9 mouse cellular contexts compared by ENCODE assay signal in genomic region chr13:94873111-94874038, GRCm38 (mm10). TPM values are rescaled to one million over a fixed set of nuclear protein-coding genes. Genes with fewer than 3 reads are reported as not detected.
DNase-seq lines count a peak whose midpoint lies in the region; ATAC-seq and TF ChIP-seq lines count a peak whose summit lies in the region.
"Had no signal": no experiment of that assay in that cellular context is flagged by ENCODE, and none has a peak within 500 bp of the region (broad histone marks: within the 10 kb centered on the region; RNA-seq: fewer than 3 reads in every experiment).

No protein-coding gene starts in this region.

- H3K36me3 ChIP-seq in liver, embryonic 11.5 days (ENCODE audit: control insufficient read depth, insufficient read depth, low read length): no peaks in the 10 kb centered on the region
- H3K36me3 ChIP-seq in liver, postnatal 0 days (replicated peaks; ENCODE audit: insufficient read depth, low read length): no peaks in the 10 kb centered on the region
- H3K36me3 ChIP-seq in embryonic facial prominence, embryonic 11.5 days (replicated peaks; ENCODE audit: control insufficient read depth, insufficient read depth, low read depth, low read length): no peaks in the 10 kb centered on the region
- H3K36me3 ChIP-seq in hindbrain, embryonic 11.5 days (ENCODE audit: control insufficient read depth, insufficient read depth, low read length): no peaks in the 10 kb centered on the region
- H3K36me3 ChIP-seq in neural tube, embryonic 11.5 days (ENCODE audit: control insufficient read depth, insufficient read depth, low read length): no peaks in the 10 kb centered on the region

- no peak overlapping the region for H3K9ac ChIP-seq in liver, embryonic 11.5 days (ENCODE audit: low read depth, low read length)
- no peak overlapping the region for H3K9ac ChIP-seq in liver, postnatal 0 days (replicated peaks)
- no peak overlapping the region for H3K9ac ChIP-seq in embryonic facial prominence, embryonic 11.5 days (replicated peaks; ENCODE audit: low read length)
- H3K9ac ChIP-seq in hindbrain, embryonic 11.5 days (ENCODE audit: low read depth, low read length): no peak overlapping the region
- peak overlapping the region; percentile 29; the same call in 1 of the 2 replicates for H3K9ac ChIP-seq in neural tube, embryonic 11.5 days (ENCODE audit: low read length)

- no peak overlapping the region for H3K4me2 ChIP-seq in liver, embryonic 11.5 days
- H3K4me2 ChIP-seq in liver, postnatal 0 days (ENCODE audit: low read depth, low read length): no peak overlapping the region
- no peak overlapping the region for H3K4me2 ChIP-seq in embryonic facial prominence, embryonic 11.5 days (ENCODE audit: low read depth, low read length)
- H3K4me2 ChIP-seq in hindbrain, embryonic 11.5 days (replicated peaks; ENCODE audit: low read depth, low read length): 0 out of 2 replicates have a peak overlapping the region, but pooled peaks have one; percentile 12
- peak overlapping the region; percentile 34 for H3K4me2 ChIP-seq in neural tube, embryonic 11.5 days (ENCODE audit: low read depth)

- ATAC-seq in liver, embryonic 11.5 days (replicated peaks; ENCODE audit: low FRiP score): no peak
- no peak for ATAC-seq in liver, postnatal 0 days
- ATAC-seq in embryonic facial prominence, embryonic 11.5 days (replicated peaks; ENCODE audit: insufficient number of reproducible peaks, low FRiP score, low TSS enrichment, low read depth): 0 out of 2 replicates have a peak, but pooled peaks have one; percentile 42
- ATAC-seq in hindbrain, embryonic 11.5 days (ENCODE audit: low FRiP score): peak; percentile 28; the same call in 1 of the 2 replicates
- ATAC-seq in neural tube, embryonic 11.5 days (ENCODE audit: insufficient read depth, low FRiP score, low TSS enrichment): no peak
- no peak for ATAC-seq in megakaryocyte-erythroid progenitor cell, adult 5-6 weeks (replicated peaks; ENCODE audit: low FRiP score, low TSS enrichment, poor library complexity, severe bottlenecking)

- 0 out of 2 replicates have a peak, but pooled peaks cover 5% of the 10 kb centered on the region for H3K4me1 ChIP-seq in liver, embryonic 11.5 days (replicated peaks; ENCODE audit: control insufficient read depth, insufficient read depth, low read length)
- peaks cover 2% of the 10 kb centered on the region; the same call in 1 of the 2 replicates for H3K4me1 ChIP-seq in liver, postnatal 0 days (ENCODE audit: insufficient read depth)
- H3K4me1 ChIP-seq in embryonic facial prominence, embryonic 11.5 days (ENCODE audit: control insufficient read depth, insufficient read depth, low read length): peaks cover 3% of the 10 kb centered on the region
- H3K4me1 ChIP-seq in hindbrain, embryonic 11.5 days (replicated peaks; ENCODE audit: control insufficient read depth, insufficient read depth, low read length): peaks cover 11% of the 10 kb centered on the region
- peaks cover 3% of the 10 kb centered on the region; the same call in 1 of the 2 replicates for H3K4me1 ChIP-seq in neural tube, embryonic 11.5 days (ENCODE audit: control insufficient read depth, insufficient read depth, low read length)

- H3K27me3 ChIP-seq in liver, embryonic 11.5 days (replicated peaks; ENCODE audit: control insufficient read depth, insufficient read depth, low read length): peaks cover 100% of the 10 kb centered on the region
- peaks cover 98% of the 10 kb centered on the region for H3K27me3 ChIP-seq in liver, postnatal 0 days (ENCODE audit: insufficient read depth, low read length)
- peaks cover 73% of the 10 kb centered on the region for H3K27me3 ChIP-seq in embryonic facial prominence, embryonic 11.5 days (ENCODE audit: control insufficient read depth, insufficient read depth, low read length)
- peaks cover 79% of the 10 kb centered on the region for H3K27me3 ChIP-seq in hindbrain, embryonic 11.5 days (ENCODE audit: control insufficient read depth, insufficient read depth, low read length)
- peaks cover 95% of the 10 kb centered on the region for H3K27me3 ChIP-seq in neural tube, embryonic 11.5 days (ENCODE audit: control insufficient read depth, insufficient read depth, low read length)

- H3K4me3 ChIP-seq in liver, embryonic 11.5 days (ENCODE audit: low read depth, low read length): no peak overlapping the region
- H3K4me3 ChIP-seq in liver, postnatal 0 days (ENCODE audit: low read depth, low read length): no peak overlapping the region
- no peak overlapping the region for H3K4me3 ChIP-seq in embryonic facial prominence, embryonic 11.5 days (ENCODE audit: low read depth, low read length)
- H3K4me3 ChIP-seq in hindbrain, embryonic 11.5 days (ENCODE audit: low read depth, low read length): peak overlapping the region; percentile 12; the same call in 1 of the 2 replicates
- peak overlapping the region; percentile 14; the same call in 1 of the 2 replicates for H3K4me3 ChIP-seq in neural tube, embryonic 11.5 days (ENCODE audit: low read depth, low read length)

- H3K9me3 ChIP-seq in liver, embryonic 11.5 days (ENCODE audit: control insufficient read depth, low read length): no peaks in the 10 kb centered on the region
- H3K9me3 ChIP-seq in liver, postnatal 0 days (ENCODE audit: low read length): no peaks in the 10 kb centered on the region
- H3K9me3 ChIP-seq in embryonic facial prominence, embryonic 11.5 days (replicated peaks; ENCODE audit: control insufficient read depth, low read length): no peaks in the 10 kb centered on the region
- H3K9me3 ChIP-seq in hindbrain, embryonic 11.5 days (ENCODE audit: control insufficient read depth, low read length): no peaks in the 10 kb centered on the region
- no peaks in the 10 kb centered on the region for H3K9me3 ChIP-seq in neural tube, embryonic 11.5 days (ENCODE audit: control insufficient read depth, low read length)

- 1% methylated on average over 54 of the region's 54 CpGs for WGBS in liver, embryonic 11.5 days
- 2% methylated on average over 54 of the region's 54 CpGs for WGBS in liver, postnatal 0 days (ENCODE audit: insufficient replicate concordance)
- under 1% methylated on average over 54 of the region's 54 CpGs for WGBS in embryonic facial prominence, embryonic 11.5 days
- under 1% methylated on average over 53 of the region's 54 CpGs for WGBS in hindbrain, embryonic 11.5 days
- 0% methylated on average over 49 of the region's 54 CpGs for WGBS in neural tube, embryonic 11.5 days

- DNase-seq in liver, embryonic 11.5 days (ENCODE audit: low spot score): peak; percentile 47
- DNase-seq in liver, postnatal 0 days: no peak
- DNase-seq in embryonic facial prominence, embryonic 11.5 days (ENCODE audit: low spot score): peak; percentile 39
- DNase-seq in hindbrain, embryonic 11.5 days (ENCODE audit: low spot score): peak; percentile 69
- peak; percentile 65 for DNase-seq in neural tube, embryonic 11.5 days (ENCODE audit: low spot score)
- no peak for DNase-seq in thymus, postnatal 25 days

- no peak for TF ChIP-seq CTCF in liver, postnatal 0 days (IDR thresholded peaks at IDR 0.05; ENCODE audit: low read depth)

- TF ChIP-seq EP300 in liver, postnatal 0 days (IDR thresholded peaks at IDR 0.05; ENCODE audit: low read depth): no peak

- no peak overlapping the region for H3K27ac ChIP-seq in liver, embryonic 11.5 days (ENCODE audit: low read depth, low read length)
- H3K27ac ChIP-seq in liver, postnatal 0 days (ENCODE audit: low read depth): no peak overlapping the region
- H3K27ac ChIP-seq in embryonic facial prominence, embryonic 11.5 days (replicated peaks; ENCODE audit: low read depth, low read length): no peak overlapping the region
- H3K27ac ChIP-seq in hindbrain, embryonic 11.5 days (ENCODE audit: low read depth, low read length): peak overlapping the region; percentile 75
- peak overlapping the region; percentile 14; the same call in 1 of the 2 replicates for H3K27ac ChIP-seq in neural tube, embryonic 11.5 days (ENCODE audit: low read depth, low read length)

RNA-seq across cellular contexts. Expression of gene Otp, which starts 2.0 kb away (rescaled TPM):
- polyA plus RNA-seq in liver, embryonic 11.5 days (2014; fragmentation: Nextera tagmentation; extraction: Ambion mirVana): not detected in 2 replicates
- polyA plus RNA-seq in liver, postnatal 0 days (2015; fragmentation: Nextera tagmentation; extraction: Ambion mirVana): not detected in 2 replicates
- polyA plus RNA-seq in embryonic facial prominence, embryonic 11.5 days (2014; fragmentation: Nextera tagmentation; extraction: Ambion mirVana): 0.60 and 2.6 TPM in 2 replicates
- 10.6 and 14.0 TPM in 2 replicates for polyA plus RNA-seq in hindbrain, embryonic 11.5 days (2014; fragmentation: Nextera tagmentation; extraction: Ambion mirVana)
- 7.8 and 8.1 TPM in 2 replicates for polyA plus RNA-seq in neural tube, embryonic 11.5 days (2014; fragmentation: Nextera tagmentation; extraction: Ambion mirVana)
- not detected in 2 replicates for total RNA-seq in megakaryocyte-erythroid progenitor cell, adult 5-6 weeks (2014; fragmentation: Nextera tagmentation)
- not detected in 2 replicates for total RNA-seq in megakaryocyte-erythroid progenitor cell, adult 5-6 weeks (2017)
- polyA plus RNA-seq: gonadal fat pad, adult 2 months; stomach, embryonic 14.5 days had no signal

Comparison
In these comparisons a context has a peak if more than half of its experiments do, and no peak if none do; other contexts are left out.
1. DNase-seq: peak in liver, embryonic 11.5 days (single experiment), embryonic facial prominence, embryonic 11.5 days (single experiment), hindbrain, embryonic 11.5 days (single experiment) and neural tube, embryonic 11.5 days (single experiment); none in liver, postnatal 0 days (single experiment) and thymus, postnatal 25 days (single experiment).
2. ATAC-seq: peak in embryonic facial prominence, embryonic 11.5 days (single experiment) and hindbrain, embryonic 11.5 days (single experiment); none in liver, embryonic 11.5 days (single experiment), liver, postnatal 0 days (single experiment), neural tube, embryonic 11.5 days (single experiment) and megakaryocyte-erythroid progenitor cell, adult 5-6 weeks (single experiment).
3. H3K27ac ChIP-seq: peak in hindbrain, embryonic 11.5 days (single experiment) and neural tube, embryonic 11.5 days (single experiment); none in liver, embryonic 11.5 days (single experiment), liver, postnatal 0 days (single experiment) and embryonic facial prominence, embryonic 11.5 days (single experiment).
4. H3K4me2 ChIP-seq: peak in hindbrain, embryonic 11.5 days (single experiment) and neural tube, embryonic 11.5 days (single experiment); none in liver, embryonic 11.5 days (single experiment), liver, postnatal 0 days (single experiment) and embryonic facial prominence, embryonic 11.5 days (single experiment).
5. H3K4me3 ChIP-seq: peak in hindbrain, embryonic 11.5 days (single experiment) and neural tube, embryonic 11.5 days (single experiment); none in liver, embryonic 11.5 days (single experiment), liver, postnatal 0 days (single experiment) and embryonic facial prominence, embryonic 11.5 days (single experiment).